Mouse (Mus musculus): ENCODE results near the gene Mob1b. TPM values are rescaled to one million over a fixed set of nuclear protein-coding genes. Genes with fewer than 3 reads are reported as not detected.
A peak's percentile ranks its signal among the peaks of the same experiment; 100 is the strongest.

Gene Mob1b
- polyA plus RNA-seq, 1 experiment from 2014 or later: 12.4 TPM

GRCm38 (mm10) chr5:88790675-88791074 is 70.0 kb downstream of the Mob1b start:
- no peak for DNase-seq (ENCODE audit: low spot score)
- 64% methylated on average over 9 of the region's 9 CpGs for WGBS
- Histone ChIP-seq H3K4me1 (ENCODE audit: control insufficient read depth, insufficient read depth, low read length) (no peaks in the 10 kb centered on the region), H3K4me3 (ENCODE audit: low read depth, low read length) (no peak overlapping the region), H3K4me2 (ENCODE audit: low read length) (no peak overlapping the region), H3K27ac (ENCODE audit: low read depth, low read length) (no peak overlapping the region), H3K9me3 (replicated peaks; ENCODE audit: control insufficient read depth, low read length) (no peaks in the 10 kb centered on the region), H3K9ac (ENCODE audit: low read length) (no peak overlapping the region), H3K27me3 (replicated peaks; ENCODE audit: control insufficient read depth, insufficient read depth, low read length) (no peaks in the 10 kb centered on the region), H3K36me3 (ENCODE audit: control insufficient read depth, insufficient read depth, low read length) (peaks cover 5% of the 10 kb centered on the region)
- no peak for ATAC-seq

GRCm38 (mm10) chr5:88791256-88792245 is 70.9 kb downstream of the Mob1b start:
- no peaks in the 10 kb centered on the region for H3K27me3 ChIP-seq (replicated peaks; ENCODE audit: control insufficient read depth, insufficient read depth, low read length)
- WGBS: 40% methylated on average over 10 of the region's 10 CpGs
- no peaks in the 10 kb centered on the region for H3K9me3 ChIP-seq (replicated peaks; ENCODE audit: control insufficient read depth, low read length)
- H3K9ac ChIP-seq (ENCODE audit: low read length): no peak overlapping the region
- peaks cover 2% of the 10 kb centered on the region; the same call in 1 of the 2 replicates for H3K36me3 ChIP-seq (ENCODE audit: control insufficient read depth, insufficient read depth, low read length)
- no peak overlapping the region for H3K27ac ChIP-seq (ENCODE audit: low read depth, low read length)
- peak; percentile 74 for ATAC-seq
- no peaks in the 10 kb centered on the region for H3K4me1 ChIP-seq (ENCODE audit: control insufficient read depth, insufficient read depth, low read length)
- DNase-seq (ENCODE audit: low spot score): peak; percentile 77
- H3K4me3 ChIP-seq (ENCODE audit: low read depth, low read length): no peak overlapping the region
- H3K4me2 ChIP-seq (ENCODE audit: low read length): no peak overlapping the region

- WGBS: 91% methylated on average over 3 of the region's 3 CpGs
- H3K4me2 ChIP-seq (ENCODE audit: low read length): no peak overlapping the region
- no peak for ATAC-seq
These were observed 73.0 kb downstream of the Mob1b start for GRCm38 (mm10) chr5:88793676-88794075.

GRCm38 (mm10) chr5:88795910-88796584 is 75.4 kb downstream of the Mob1b start:
- DNase-seq (ENCODE audit: low spot score): no peak
- H3K9ac ChIP-seq (ENCODE audit: low read length): no peak overlapping the region
- ATAC-seq: no peak
- H3K36me3 ChIP-seq (ENCODE audit: control insufficient read depth, insufficient read depth, low read length): no peaks in the 10 kb centered on the region
- no peak overlapping the region for H3K4me3 ChIP-seq (ENCODE audit: low read depth, low read length)
- H3K9me3 ChIP-seq (replicated peaks; ENCODE audit: control insufficient read depth, low read length): no peaks in the 10 kb centered on the region
- no peaks in the 10 kb centered on the region for H3K4me1 ChIP-seq (ENCODE audit: control insufficient read depth, insufficient read depth, low read length)
- H3K27ac ChIP-seq (ENCODE audit: low read depth, low read length): no peak overlapping the region
- H3K27me3 ChIP-seq (replicated peaks; ENCODE audit: control insufficient read depth, insufficient read depth, low read length): no peaks in the 10 kb centered on the region
- H3K4me2 ChIP-seq (ENCODE audit: low read length): no peak overlapping the region
- WGBS: 68% methylated on average over 9 of the region's 9 CpGs

More at GRCm38 (mm10) chr5:88793676-88794075, 73.0 kb downstream of the Mob1b start:
- no peak overlapping the region for H3K9ac ChIP-seq (ENCODE audit: low read length)
- H3K27ac ChIP-seq (ENCODE audit: low read depth, low read length): no peak overlapping the region
- no peaks in the 10 kb centered on the region for H3K36me3 ChIP-seq (ENCODE audit: control insufficient read depth, insufficient read depth, low read length)
- no peaks in the 10 kb centered on the region for H3K4me1 ChIP-seq (ENCODE audit: control insufficient read depth, insufficient read depth, low read length)
- no peaks in the 10 kb centered on the region for H3K27me3 ChIP-seq (replicated peaks; ENCODE audit: control insufficient read depth, insufficient read depth, low read length)
- no peaks in the 10 kb centered on the region for H3K9me3 ChIP-seq (replicated peaks; ENCODE audit: control insufficient read depth, low read length)
- no peak for DNase-seq (ENCODE audit: low spot score)
- H3K4me3 ChIP-seq (ENCODE audit: low read depth, low read length): no peak overlapping the region

- H3K9me3 ChIP-seq (replicated peaks; ENCODE audit: control insufficient read depth, low read length): no peaks in the 10 kb centered on the region
- no peak overlapping the region for H3K27ac ChIP-seq (ENCODE audit: low read depth, low read length)
- H3K4me3 ChIP-seq (ENCODE audit: low read depth, low read length): no peak overlapping the region
- H3K36me3 ChIP-seq (ENCODE audit: control insufficient read depth, insufficient read depth, low read length): no peaks in the 10 kb centered on the region
- no peak overlapping the region for H3K9ac ChIP-seq (ENCODE audit: low read length)
- 88% methylated on average over 11 of the region's 11 CpGs for WGBS
- H3K4me2 ChIP-seq (ENCODE audit: low read length): no peak overlapping the region
- no peak for DNase-seq (ENCODE audit: low spot score)
- H3K4me1 ChIP-seq (ENCODE audit: control insufficient read depth, insufficient read depth, low read length): no peaks in the 10 kb centered on the region
- no peaks in the 10 kb centered on the region for H3K27me3 ChIP-seq (replicated peaks; ENCODE audit: control insufficient read depth, insufficient read depth, low read length)
- no peak for ATAC-seq
These were observed 75.9 kb downstream of the Mob1b start for GRCm38 (mm10) chr5:88796588-88796987.

- Histone ChIP-seq H3K27ac (ENCODE audit: low read depth, low read length) (no peak overlapping the region), H3K36me3 (ENCODE audit: control insufficient read depth, insufficient read depth, low read length) (no peaks in the 10 kb centered on the region), H3K9ac (ENCODE audit: low read length) (no peak overlapping the region), H3K4me1 (ENCODE audit: control insufficient read depth, insufficient read depth, low read length) (no peaks in the 10 kb centered on the region), H3K4me3 (ENCODE audit: low read depth, low read length) (no peak overlapping the region), H3K4me2 (ENCODE audit: low read length) (no peak overlapping the region), H3K9me3 (replicated peaks; ENCODE audit: control insufficient read depth, low read length) (no peaks in the 10 kb centered on the region), H3K27me3 (replicated peaks; ENCODE audit: control insufficient read depth, insufficient read depth, low read length) (no peaks in the 10 kb centered on the region)
- ATAC-seq (no peak), DNase-seq (ENCODE audit: low spot score) (no peak)
- WGBS: 86% methylated on average over 6 of the region's 6 CpGs
These were observed 76.5 kb downstream of the Mob1b start for GRCm38 (mm10) chr5:88797121-88797520.

DNA sequence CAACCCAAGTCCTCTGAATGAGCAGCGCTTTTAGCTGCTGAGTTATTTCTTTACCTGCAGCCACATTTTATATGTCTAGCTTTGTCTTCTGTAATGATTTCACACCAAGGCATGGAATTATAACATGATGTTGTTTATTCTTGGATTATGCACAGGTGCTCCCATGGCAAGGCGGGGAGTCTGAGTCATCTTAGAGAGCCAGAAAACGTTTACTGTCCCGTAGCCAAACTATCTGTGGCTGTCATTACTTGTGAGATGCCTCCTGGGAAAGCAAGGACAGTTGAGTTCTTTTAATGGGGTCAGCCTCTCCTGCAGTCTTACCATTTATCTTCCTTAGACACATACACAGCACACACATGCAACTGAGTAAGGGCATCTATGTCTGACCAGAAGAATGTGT is 85.0 kb downstream of the Mob1b start:
- no peak overlapping the region for H3K27ac ChIP-seq (ENCODE audit: low read depth, low read length)
- no peaks in the 10 kb centered on the region for H3K9me3 ChIP-seq (replicated peaks; ENCODE audit: control insufficient read depth, low read length)
- no peaks in the 10 kb centered on the region for H3K27me3 ChIP-seq (replicated peaks; ENCODE audit: control insufficient read depth, insufficient read depth, low read length)
- no peak overlapping the region for H3K9ac ChIP-seq (ENCODE audit: low read length)
- H3K36me3 ChIP-seq (ENCODE audit: control insufficient read depth, insufficient read depth, low read length): no peaks in the 10 kb centered on the region
- ATAC-seq (no peak), DNase-seq (ENCODE audit: low spot score) (no peak)
- H3K4me3 ChIP-seq (ENCODE audit: low read depth, low read length): no peak overlapping the region
- no peak overlapping the region for H3K4me2 ChIP-seq (ENCODE audit: low read length)
- no peaks in the 10 kb centered on the region for H3K4me1 ChIP-seq (ENCODE audit: control insufficient read depth, insufficient read depth, low read length)
- WGBS: 90% methylated on average over 4 of the region's 4 CpGs

DNA sequence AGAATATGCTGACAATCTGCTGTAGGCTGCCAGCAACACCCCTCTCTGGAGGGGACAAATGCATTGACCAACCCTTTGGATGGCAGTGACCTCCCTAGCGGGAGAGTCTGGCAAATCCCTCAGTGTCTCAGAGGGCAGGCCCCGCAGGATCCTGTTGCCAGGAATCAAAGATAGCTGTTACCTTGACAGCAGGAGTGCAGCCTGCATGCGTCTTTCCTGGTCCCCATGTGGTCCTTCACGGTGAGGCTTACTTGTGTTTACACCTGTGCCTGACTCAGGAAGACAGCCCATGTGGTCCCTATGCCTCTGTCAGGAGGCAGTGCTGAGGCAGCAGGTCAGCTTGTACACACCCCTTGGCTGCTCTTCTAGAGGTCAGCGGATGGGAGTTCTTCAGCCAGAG is 85.6 kb downstream of the Mob1b start:
- Histone ChIP-seq H3K36me3 (ENCODE audit: control insufficient read depth, insufficient read depth, low read length) (no peaks in the 10 kb centered on the region), H3K4me3 (ENCODE audit: low read depth, low read length) (no peak overlapping the region), H3K4me2 (ENCODE audit: low read length) (no peak overlapping the region), H3K27me3 (replicated peaks; ENCODE audit: control insufficient read depth, insufficient read depth, low read length) (no peaks in the 10 kb centered on the region), H3K9me3 (replicated peaks; ENCODE audit: control insufficient read depth, low read length) (no peaks in the 10 kb centered on the region), H3K27ac (ENCODE audit: low read depth, low read length) (no peak overlapping the region), H3K9ac (ENCODE audit: low read length) (no peak overlapping the region), H3K4me1 (ENCODE audit: control insufficient read depth, insufficient read depth, low read length) (no peaks in the 10 kb centered on the region)
- no peak for ATAC-seq
- WGBS: 33% methylated on average over 5 of the region's 5 CpGs
- DNase-seq (ENCODE audit: low spot score): no peak

DNA sequence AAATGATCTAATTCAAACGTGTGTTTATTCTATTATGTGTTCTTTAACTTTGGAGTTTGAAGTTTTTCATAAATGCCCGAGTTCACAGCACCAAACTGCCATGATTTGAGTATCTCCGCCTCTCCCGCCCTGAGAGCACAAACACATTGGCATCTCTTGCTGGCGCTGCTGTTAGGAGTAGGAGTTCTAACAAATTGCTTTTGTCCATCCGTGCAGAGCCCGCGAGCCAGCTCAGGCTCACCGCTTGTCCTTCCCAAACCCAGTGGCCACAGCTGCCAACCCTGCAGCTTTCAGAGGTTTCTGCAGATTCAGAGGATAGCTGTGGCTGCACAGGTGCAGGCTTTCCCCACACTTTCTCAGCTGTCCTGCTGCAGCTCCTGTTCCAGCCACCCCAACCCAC is 86.7 kb downstream of the Mob1b start:
- Histone ChIP-seq H3K27ac (ENCODE audit: low read depth, low read length) (no peak overlapping the region), H3K9me3 (replicated peaks; ENCODE audit: control insufficient read depth, low read length) (no peaks in the 10 kb centered on the region), H3K4me1 (ENCODE audit: control insufficient read depth, insufficient read depth, low read length) (no peaks in the 10 kb centered on the region), H3K36me3 (ENCODE audit: control insufficient read depth, insufficient read depth, low read length) (no peaks in the 10 kb centered on the region), H3K27me3 (replicated peaks; ENCODE audit: control insufficient read depth, insufficient read depth, low read length) (no peaks in the 10 kb centered on the region), H3K4me2 (ENCODE audit: low read length) (no peak overlapping the region), H3K9ac (ENCODE audit: low read length) (no peak overlapping the region), H3K4me3 (ENCODE audit: low read depth, low read length) (no peak overlapping the region)
- ATAC-seq (no peak), DNase-seq (ENCODE audit: low spot score) (no peak)
- WGBS: 35% methylated on average over 9 of the region's 9 CpGs

Measured in forebrain, embryonic 14.5 days (tissue).